Mouse (Mus musculus) cerebellum, adult 2 months (tissue): ENCODE data around the gene Stx1b.

Experiments used
- CTCF ChIP-seq: fragments of 200-500 bp; IDR thresholded peaks from 2 replicates; pipeline ENCODE4 v1.5.1; 2011; ENCODE audit warnings: low read depth, mild to moderate bottlenecking, control low read depth, low read length, moderate library complexity, borderline replicate concordance; ENCODE audit not compliant: insufficient read depth
- POLR2A ChIP-seq: fragments of 200-500 bp; IDR thresholded peaks from 2 replicates; pipeline ENCODE4 v1.6.1; 2011; ENCODE audit warnings: low read length, control low read depth, borderline replicate concordance; ENCODE audit not compliant: insufficient read depth

GRCm38 (mm10) chr7:127817776-127818175, 6.6 kb downstream of the Stx1b start:
- TF ChIP-seq CTCF (no peak), POLR2A (no peak)
